Comparison of ENCODE assay signal across 15 mouse cellular contexts in the genomic region with DNA sequence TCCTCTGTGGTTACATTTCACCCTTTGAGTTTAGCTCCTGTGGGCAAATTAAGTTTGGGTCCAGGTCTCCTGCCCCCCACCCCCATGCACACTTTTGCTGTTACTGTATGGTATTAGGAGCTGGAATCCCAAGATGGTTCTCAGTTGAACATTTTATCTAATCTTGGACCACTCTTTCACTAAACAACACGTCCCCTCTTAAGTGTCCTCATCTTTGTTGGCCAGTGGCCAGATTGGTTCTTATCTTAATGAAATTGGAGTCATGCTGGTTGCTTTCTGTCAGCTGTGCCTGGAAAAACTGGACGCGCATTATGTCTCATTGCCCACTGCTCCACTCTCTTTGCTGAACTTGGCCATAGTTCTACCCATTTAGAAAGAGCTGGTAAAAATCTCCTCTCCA.
DNase-seq lines count a peak whose midpoint lies in the region.
"Had no signal": no experiment of that assay in that cellular context is flagged by ENCODE, and none has a peak within 500 bp of the region (broad histone marks: within the 10 kb centered on the region; RNA-seq: fewer than 3 reads in every experiment).

No protein-coding gene starts in this region.

- DNase-seq in cerebellum, postnatal 10 days = peak; percentile 4 to 5
- no peak for DNase-seq in cerebellum, adult 11 months
- DNase-seq in kidney, postnatal 10 days = peak; percentile 8
- DNase-seq in kidney, postnatal 14 days = no peak
- DNase-seq in lung, postnatal 10 days = peak; percentile 3
- DNase-seq in lung, adult 18-20 months = no peak
- peak; percentile 2 for DNase-seq in lung, postnatal 36 days
- DNase-seq in spleen, postnatal 14 days (ENCODE audit: low spot score in 2 of 2) = no peak
- DNase-seq: adrenal gland, postnatal 25 days; cerebellum, adult 9-11 months; gastrocnemius, postnatal 14 days; kidney, adult 9 months; kidney, postnatal 36 days; liver, embryonic 13.5 days; thymus, postnatal 25 days had no signal

Comparison
In these comparisons a context has a peak if more than half of its experiments do, and no peak if none do; other contexts are left out.
1. DNase-seq: peak in cerebellum, postnatal 10 days (2 of 2), kidney, postnatal 10 days (single experiment), lung, postnatal 10 days (single experiment) and lung, postnatal 36 days (single experiment); none in cerebellum, adult 11 months (single experiment), kidney, postnatal 14 days (single experiment), lung, adult 18-20 months (0 of 2) and spleen, postnatal 14 days (0 of 2).